Mouse (Mus musculus) G1E (cell line): Measurements from ENCODE around the gene Stxbp4.

ENCODE experiments used
- CTCF ChIP-seq: IDR thresholded peaks from 2 replicates; pipeline ENCODE4 v1.5.1; 2012; ENCODE audit warnings: low read depth, low read length, inconsistent platforms, mixed read lengths
- POLR2AphosphoS5 ChIP-seq: IDR thresholded peaks from 2 replicates; pipeline ENCODE4 v1.6.1; 2012; ENCODE audit warnings: low read depth, low read length, inconsistent platforms; ENCODE audit not compliant: insufficient replicate concordance
- TAL1 ChIP-seq: conservative IDR thresholded peaks from 2 replicates; pipeline ENCODE4 v1.6.1; 2012; ENCODE audit warnings: low read depth, low read length, inconsistent platforms, mixed read lengths

DNA sequence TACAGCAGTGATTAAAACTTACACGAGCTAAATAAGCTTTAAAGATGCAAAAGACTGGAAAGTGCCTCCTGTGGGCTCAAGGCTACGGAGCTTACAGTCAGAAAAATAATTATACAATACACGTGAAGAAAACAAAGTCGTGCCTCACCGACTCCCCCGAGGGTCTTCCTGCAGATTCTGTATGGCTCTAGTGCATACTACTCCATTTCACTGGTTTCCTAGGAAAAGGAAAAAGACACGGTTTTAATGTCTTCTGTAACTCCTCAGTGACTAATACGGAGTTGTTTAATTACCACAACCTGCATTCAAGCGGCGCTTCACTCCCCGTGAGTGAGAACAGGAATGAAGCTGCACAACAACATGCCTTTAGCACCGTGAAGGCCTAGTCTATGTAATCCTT lies 15.8 kb downstream of the Stxbp4 start:
- TF ChIP-seq CTCF (no peak), POLR2AphosphoS5 (no peak), TAL1 (no peak)
